Mouse (Mus musculus) spleen, postnatal 14 days (tissue): ENCODE results near the gene Fgf7.

Source experiments
- DNase-seq, 2 experiments: peaks; one replicate each; pipeline ENCODE4 v3.0.0; 2021 to 2022; ENCODE audit warnings: low spot score in 2 of 2

Fgf7 gene

GRCm38 (mm10) chr2:126061037-126061773 is 26.7 kb downstream of the Fgf7 start:
- DNase-seq = no peak

- DNase-seq = no peak
Observed at GRCm38 (mm10) chr2:126062876-126063275, 28.4 kb downstream of the Fgf7 start.

- no peak for DNase-seq
Observed at GRCm38 (mm10) chr2:126064814-126065213, 30.4 kb downstream of the Fgf7 start.

- no peak for DNase-seq
Observed at GRCm38 (mm10) chr2:126065303-126065856, 30.9 kb downstream of the Fgf7 start.

GRCm38 (mm10) chr2:126069740-126070139 is 35.3 kb downstream of the Fgf7 start:
- DNase-seq = no peak

- DNase-seq = no peak
Observed at GRCm38 (mm10) chr2:126073744-126074143, 39.3 kb downstream of the Fgf7 start.

- DNase-seq = no peak
Observed at GRCm38 (mm10) chr2:126076506-126076905, 42.0 kb downstream of the Fgf7 start.

- DNase-seq = no peak
Observed at GRCm38 (mm10) chr2:126079086-126079485, 44.6 kb downstream of the Fgf7 start.

- DNase-seq = no peak
Observed at GRCm38 (mm10) chr2:126084326-126084725, 49.9 kb downstream of the Fgf7 start.

GRCm38 (mm10) chr2:126086187-126086586 is 51.7 kb downstream of the Fgf7 start:
- DNase-seq = no peak

GRCm38 (mm10) chr2:126090432-126090831 is 56.0 kb downstream of the Fgf7 start:
- no peak for DNase-seq

GRCm38 (mm10) chr2:126094616-126095015 is 60.2 kb downstream of the Fgf7 start:
- DNase-seq = no peak
